Mouse (Mus musculus) erythroblast, embryonic 14.5 days (primary cell): ENCODE data around the gene Acvr1c.

Source experiments
- GATA1 ChIP-seq: IDR thresholded peaks from 2 replicates; pipeline ENCODE4 v1.6.1; 2012; ENCODE audit warnings: low read length, inconsistent platforms, mixed read lengths
- TAL1 ChIP-seq: IDR thresholded peaks from 3 replicates; pipeline ENCODE4 v1.6.1; 2012; ENCODE audit warnings: low read length, inconsistent platforms, mixed read lengths

- no peak for TF ChIP-seq GATA1
- TF ChIP-seq TAL1, result no peak
These were observed 21.0 kb downstream of the Acvr1c start for GRCm38 (mm10) chr2:58336730-58337129.
